In the genomic region with DNA sequence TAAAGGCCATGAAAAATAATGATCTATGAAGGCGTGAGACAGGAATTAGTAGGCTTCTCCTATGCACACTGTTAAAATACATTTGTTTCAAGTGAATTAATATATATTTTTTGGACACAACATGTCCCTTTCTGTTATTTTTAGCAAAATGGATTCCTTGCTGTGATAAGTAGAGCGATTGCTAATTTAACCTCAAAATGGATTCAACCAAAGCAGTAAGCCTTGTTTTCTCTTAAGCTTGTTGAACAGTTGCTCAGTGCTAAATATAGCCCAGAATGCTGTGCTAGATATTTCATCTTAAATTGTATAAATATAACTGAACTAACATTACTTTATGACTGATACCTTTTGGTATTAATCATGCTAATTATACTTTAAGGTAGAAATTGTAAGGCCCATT, we compare ENCODE assay signal across 19 mouse cellular contexts.
DNase-seq lines count a peak whose midpoint lies in the region; ATAC-seq lines count a peak whose summit lies in the region.
"Had no signal": no experiment of that assay in that cellular context is flagged by ENCODE, and none has a peak within 500 bp of the region (broad histone marks: within the 10 kb centered on the region; RNA-seq: fewer than 3 reads in every experiment).

No protein-coding gene starts in this region.

- DNase-seq in cerebellum, adult 18-20 months: no peak
- peak; percentile 84 for DNase-seq in cerebellum, adult 9-10 months
- DNase-seq in cerebellum, adult 8-10 months: no peak
- DNase-seq in brain, adult 2 months (ENCODE audit: low read depth, low spot score): peak; percentile 74
- DNase-seq in embryo, embryonic 9.5 days (ENCODE audit: extremely low spot score): no peak
- DNase-seq: adrenal gland, adult 2 months; adrenal gland, adult 8-10 months; adrenal gland, postnatal 10 days; adrenal gland, postnatal 14 days; adrenal gland, postnatal 25 days; adrenal gland, postnatal 36 days; B cell, adult 2 months; cerebellum, adult 11 months; cerebellum, adult 11-12 months; cerebellum, adult 9-11 months had no signal

- ATAC-seq in cerebellum, adult (ENCODE audit: insufficient number of reproducible peaks, low FRiP score, low TSS enrichment): peak; percentile 88
- ATAC-seq: activated CD4-positive, CD25-positive, alpha-beta regulatory T cell, adult 4 months; CD4-positive, CD25-positive, alpha-beta regulatory T cell, adult 4 months; Patski had no signal

Comparison
In these comparisons a context has a peak if more than half of its experiments do, and no peak if none do; other contexts are left out.
1. DNase-seq: peak in cerebellum, adult 9-10 months (single experiment) and brain, adult 2 months (single experiment); none in cerebellum, adult 18-20 months (0 of 2), cerebellum, adult 8-10 months (single experiment) and embryo, embryonic 9.5 days (single experiment).